Mouse (Mus musculus): ENCODE measurements around the gene Eya2. TPM values are rescaled to one million over a fixed set of nuclear protein-coding genes. Genes with fewer than 3 reads are reported as not detected.
A peak's percentile ranks its signal among the peaks of the same experiment; 100 is the strongest.

The Eya2 gene
- polyA plus RNA-seq, 1 experiment from 2014 or later = 1.6 TPM

- no peak for ATAC-seq (ENCODE audit: insufficient read depth)
- WGBS = 63% methylated on average over 4 of the region's 4 CpGs
- Histone ChIP-seq H3K9me3 (ENCODE audit: low read depth, low read length) (no peaks in the 10 kb centered on the region), H3K4me1 (ENCODE audit: insufficient read depth) (peaks cover 18% of the 10 kb centered on the region), H3K36me3 (ENCODE audit: insufficient read depth) (no peaks in the 10 kb centered on the region), H3K4me2 (no peak overlapping the region), H3K27ac (ENCODE audit: low read depth) (no peak overlapping the region), H3K9ac (no peak overlapping the region), H3K4me3 (ENCODE audit: low read depth, low read length) (no peak overlapping the region), H3K27me3 (ENCODE audit: insufficient read depth, low read length) (no peaks in the 10 kb centered on the region)
- DNase-seq = no peak
- TF ChIP-seq CTCF (IDR thresholded peaks at IDR 0.05; ENCODE audit: low read depth) = no peak
These were observed 61.7 kb downstream of the Eya2 start for GRCm38 (mm10) chr2:165656541-165656940.

DNA sequence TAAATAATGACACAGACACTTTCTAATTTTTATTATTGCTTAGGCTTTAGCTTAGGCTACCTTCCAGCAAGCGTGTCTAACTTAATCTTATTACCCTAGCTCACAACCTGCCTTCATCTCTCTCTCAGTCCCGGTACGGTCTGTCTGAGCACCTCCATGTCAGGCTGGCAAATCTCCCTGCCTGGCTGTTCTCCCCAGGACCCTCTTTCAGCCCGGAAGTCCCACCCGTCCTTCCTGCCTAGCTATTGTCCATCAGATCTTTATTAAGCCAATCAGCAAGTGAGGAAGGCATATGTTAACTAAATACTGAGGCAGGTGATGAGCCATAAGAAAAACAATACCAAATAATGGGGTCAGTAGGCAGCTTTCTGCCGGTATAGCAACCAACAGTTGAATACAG lies 62.1 kb downstream of the Eya2 start:
- no peaks in the 10 kb centered on the region for H3K27me3 ChIP-seq (ENCODE audit: insufficient read depth, low read length)
- WGBS = 52% methylated on average over 6 of the region's 6 CpGs
- H3K9ac ChIP-seq = no peak overlapping the region
- H3K36me3 ChIP-seq (ENCODE audit: insufficient read depth) = no peaks in the 10 kb centered on the region
- H3K27ac ChIP-seq (ENCODE audit: low read depth) = no peak overlapping the region
- H3K4me3 ChIP-seq (ENCODE audit: low read depth, low read length) = no peak overlapping the region
- peaks cover 18% of the 10 kb centered on the region for H3K4me1 ChIP-seq (ENCODE audit: insufficient read depth)
- no peaks in the 10 kb centered on the region for H3K9me3 ChIP-seq (ENCODE audit: low read depth, low read length)
- TF ChIP-seq CTCF (IDR thresholded peaks at IDR 0.05; ENCODE audit: low read depth) = no peak
- H3K4me2 ChIP-seq = no peak overlapping the region
- DNase-seq (no peak), ATAC-seq (ENCODE audit: insufficient read depth) (no peak)

- H3K9me3 ChIP-seq (ENCODE audit: low read depth, low read length) = no peaks in the 10 kb centered on the region
- H3K27ac ChIP-seq (ENCODE audit: low read depth) = no peak overlapping the region
- no peak for TF ChIP-seq CTCF (IDR thresholded peaks at IDR 0.05; ENCODE audit: low read depth)
- ATAC-seq (ENCODE audit: insufficient read depth) (no peak), DNase-seq (peak; percentile 42)
- H3K4me3 ChIP-seq (ENCODE audit: low read depth, low read length) = no peak overlapping the region
- H3K27me3 ChIP-seq (ENCODE audit: insufficient read depth, low read length) = no peaks in the 10 kb centered on the region
- H3K9ac ChIP-seq = no peak overlapping the region
- 0 out of 2 replicates have a peak, but pooled peaks cover 2% of the 10 kb centered on the region for H3K4me1 ChIP-seq (ENCODE audit: insufficient read depth)
- H3K36me3 ChIP-seq (ENCODE audit: insufficient read depth) = no peaks in the 10 kb centered on the region
- no peak overlapping the region for H3K4me2 ChIP-seq
- 59% methylated on average over 5 of the region's 5 CpGs for WGBS
These were observed 64.7 kb downstream of the Eya2 start for GRCm38 (mm10) chr2:165659552-165659951.

GRCm38 (mm10) chr2:165663266-165663665 lies 68.4 kb downstream of the Eya2 start:
- WGBS = 85% methylated on average over 7 of the region's 7 CpGs
- DNase-seq (no peak), ATAC-seq (ENCODE audit: insufficient read depth) (no peak)
- no peaks in the 10 kb centered on the region for H3K4me1 ChIP-seq (ENCODE audit: insufficient read depth)
- no peak overlapping the region for H3K27ac ChIP-seq (ENCODE audit: low read depth)
- no peak for TF ChIP-seq CTCF (IDR thresholded peaks at IDR 0.05; ENCODE audit: low read depth)
- no peak overlapping the region for H3K4me2 ChIP-seq
- no peaks in the 10 kb centered on the region for H3K36me3 ChIP-seq (ENCODE audit: insufficient read depth)
- no peaks in the 10 kb centered on the region for H3K27me3 ChIP-seq (ENCODE audit: insufficient read depth, low read length)
- no peak overlapping the region for H3K9ac ChIP-seq
- H3K4me3 ChIP-seq (ENCODE audit: low read depth, low read length) = no peak overlapping the region
- no peaks in the 10 kb centered on the region for H3K9me3 ChIP-seq (ENCODE audit: low read depth, low read length)

- Histone ChIP-seq H3K4me1 (ENCODE audit: insufficient read depth) (no peaks in the 10 kb centered on the region), H3K9me3 (ENCODE audit: low read depth, low read length) (no peaks in the 10 kb centered on the region), H3K36me3 (ENCODE audit: insufficient read depth) (no peaks in the 10 kb centered on the region), H3K4me3 (ENCODE audit: low read depth, low read length) (no peak overlapping the region), H3K4me2 (no peak overlapping the region), H3K27ac (ENCODE audit: low read depth) (no peak overlapping the region), H3K27me3 (ENCODE audit: insufficient read depth, low read length) (no peaks in the 10 kb centered on the region), H3K9ac (no peak overlapping the region)
- DNase-seq (no peak), ATAC-seq (ENCODE audit: insufficient read depth) (no peak)
- TF ChIP-seq CTCF (IDR thresholded peaks at IDR 0.05; ENCODE audit: low read depth) = no peak
- WGBS = 69% methylated on average over 7 of the region's 7 CpGs
These were observed 69.8 kb downstream of the Eya2 start for GRCm38 (mm10) chr2:165664648-165665047.

DNA sequence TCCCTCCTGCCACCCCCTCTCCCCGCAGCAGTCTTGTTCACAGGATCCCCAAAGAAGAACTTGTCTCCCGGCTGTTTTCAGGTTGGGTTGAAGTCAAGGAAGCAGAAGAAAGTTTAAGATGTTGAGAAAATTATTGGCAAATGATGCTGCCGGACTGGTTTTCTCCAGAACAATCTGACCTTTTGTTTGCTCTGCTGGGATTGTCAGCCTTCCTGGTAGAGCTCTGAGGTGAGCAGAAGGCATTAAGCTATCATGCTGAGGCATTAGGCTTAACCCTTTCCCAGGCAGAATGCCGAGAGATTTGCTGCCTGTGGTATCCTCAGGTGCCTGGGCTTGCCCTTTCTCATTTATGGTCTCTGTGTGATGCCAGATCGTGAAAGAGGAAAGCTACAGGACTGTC lies 70.3 kb downstream of the Eya2 start:
- H3K4me2 ChIP-seq = no peak overlapping the region
- no peak for TF ChIP-seq CTCF (IDR thresholded peaks at IDR 0.05; ENCODE audit: low read depth)
- H3K4me1 ChIP-seq (ENCODE audit: insufficient read depth) = no peaks in the 10 kb centered on the region
- no peak overlapping the region for H3K4me3 ChIP-seq (ENCODE audit: low read depth, low read length)
- ATAC-seq (ENCODE audit: insufficient read depth) (no peak), DNase-seq (peak; percentile 30)
- no peak overlapping the region for H3K27ac ChIP-seq (ENCODE audit: low read depth)
- 45% methylated on average over 5 of the region's 5 CpGs for WGBS
- no peaks in the 10 kb centered on the region for H3K36me3 ChIP-seq (ENCODE audit: insufficient read depth)
- no peaks in the 10 kb centered on the region for H3K27me3 ChIP-seq (ENCODE audit: insufficient read depth, low read length)
- no peaks in the 10 kb centered on the region for H3K9me3 ChIP-seq (ENCODE audit: low read depth, low read length)
- no peak overlapping the region for H3K9ac ChIP-seq

DNA sequence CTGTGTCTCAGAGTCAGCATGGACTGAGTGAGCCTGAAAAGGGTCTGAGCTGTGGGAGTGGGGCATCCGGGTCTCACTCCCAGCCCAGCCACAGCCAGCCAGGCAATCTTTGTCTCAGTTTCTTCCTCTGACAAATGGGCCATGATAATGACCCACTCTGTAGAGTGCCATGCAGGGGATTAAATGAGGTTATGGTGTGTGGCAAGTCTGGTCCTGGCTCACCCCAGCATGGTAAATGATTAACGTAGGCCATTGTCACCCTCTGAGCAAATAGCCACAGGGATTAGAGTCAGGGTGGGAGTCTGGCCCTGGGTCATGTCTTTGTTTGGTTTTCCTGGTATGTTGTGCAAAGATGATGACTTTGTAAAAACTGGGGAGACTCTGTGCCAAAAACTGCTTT lies 72.3 kb downstream of the Eya2 start:
- no peak for TF ChIP-seq CTCF (IDR thresholded peaks at IDR 0.05; ENCODE audit: low read depth)
- ATAC-seq (ENCODE audit: insufficient read depth) (no peak), DNase-seq (no peak)
- no peaks in the 10 kb centered on the region for H3K36me3 ChIP-seq (ENCODE audit: insufficient read depth)
- no peaks in the 10 kb centered on the region for H3K4me1 ChIP-seq (ENCODE audit: insufficient read depth)
- H3K4me2 ChIP-seq = no peak overlapping the region
- no peak overlapping the region for H3K27ac ChIP-seq (ENCODE audit: low read depth)
- no peak overlapping the region for H3K9ac ChIP-seq
- no peak overlapping the region for H3K4me3 ChIP-seq (ENCODE audit: low read depth, low read length)
- 64% methylated on average over 2 of the region's 2 CpGs for WGBS
- H3K9me3 ChIP-seq (ENCODE audit: low read depth, low read length) = no peaks in the 10 kb centered on the region
- no peaks in the 10 kb centered on the region for H3K27me3 ChIP-seq (ENCODE audit: insufficient read depth, low read length)

DNA sequence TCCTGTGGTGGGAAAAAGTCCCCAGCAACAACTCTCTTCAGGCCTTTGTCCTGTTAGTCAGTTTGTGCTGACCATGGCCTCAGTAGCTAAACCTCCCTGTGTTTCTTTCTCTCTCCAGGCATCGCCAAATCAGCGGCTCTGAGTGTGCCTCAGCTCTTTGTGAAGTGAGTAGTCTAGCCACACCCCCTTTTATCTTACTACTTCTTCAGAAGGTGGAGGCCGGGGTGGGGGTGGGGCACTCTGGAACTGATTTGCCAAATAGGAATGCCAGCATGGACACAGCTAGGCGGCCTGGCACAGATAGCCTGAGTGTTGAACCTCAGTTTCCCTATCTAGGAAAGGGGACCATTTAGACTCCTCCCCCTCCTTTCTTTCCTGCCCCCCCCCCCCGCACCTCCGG lies 87.9 kb downstream of the Eya2 start:
- H3K9ac ChIP-seq = no peak overlapping the region
- no peak overlapping the region for H3K4me3 ChIP-seq (ENCODE audit: low read depth, low read length)
- peak; percentile 13 for DNase-seq
- no peaks in the 10 kb centered on the region for H3K9me3 ChIP-seq (ENCODE audit: low read depth, low read length)
- no peak for TF ChIP-seq CTCF (IDR thresholded peaks at IDR 0.05; ENCODE audit: low read depth)
- H3K27me3 ChIP-seq (ENCODE audit: insufficient read depth, low read length) = no peaks in the 10 kb centered on the region
- H3K36me3 ChIP-seq (ENCODE audit: insufficient read depth) = no peaks in the 10 kb centered on the region
- WGBS = 42% methylated on average over 6 of the region's 6 CpGs
- no peak overlapping the region for H3K4me2 ChIP-seq
- no peaks in the 10 kb centered on the region for H3K4me1 ChIP-seq (ENCODE audit: insufficient read depth)
- no peak overlapping the region for H3K27ac ChIP-seq (ENCODE audit: low read depth)
- ATAC-seq (ENCODE audit: insufficient read depth) = no peak

Data from lung, embryonic 14.5 days (tissue).